Mouse (Mus musculus) myocyte (in vitro differentiated cells): Measurements from ENCODE around the gene Gm20388. TPM values are rescaled to one million over a fixed set of nuclear protein-coding genes. Genes with fewer than 3 reads are reported as not detected.

ENCODE experiments used
- H3K27me3 ChIP-seq: one replicate; pipeline ENCODE4 v1.6.1; 2011; ENCODE audit not compliant: control insufficient read depth, insufficient read depth, insufficient read length
- H3K36me3 ChIP-seq: one replicate; pipeline ENCODE4 v1.6.1; 2011; ENCODE audit not compliant: control insufficient read depth, insufficient read depth
- H3K4me2 ChIP-seq: one replicate; pipeline ENCODE4 v1.6.1; 2011; ENCODE audit warnings: low read depth, control low read depth
- H3K4me3 ChIP-seq: one replicate; pipeline ENCODE4 v1.5.1; 2011; ENCODE audit warnings: mild to moderate bottlenecking, control low read depth, moderate library complexity
- H3K79me2 ChIP-seq: one replicate; pipeline ENCODE4 v1.6.1; 2011; ENCODE audit not compliant: control insufficient read depth, insufficient read depth
- H3ac ChIP-seq: one replicate; pipeline ENCODE4 v1.6.1; 2011; ENCODE audit not compliant: control insufficient read depth, insufficient read length
- CEBPB ChIP-seq: IDR thresholded peaks from 2 replicates; pipeline ENCODE4 v1.6.1; 2011; ENCODE audit warnings: mild to moderate bottlenecking, moderate library complexity; ENCODE audit not compliant: poor library complexity, insufficient read depth, severe bottlenecking
- MAX ChIP-seq: IDR thresholded peaks from one replicate; pipeline ENCODE4 v1.6.1; 2011; ENCODE audit warnings: low read depth, mild to moderate bottlenecking, control low read depth
- MYOD1 ChIP-seq, 3 experiments: IDR thresholded peaks; one replicate each; pipeline ENCODE4 v1.6.1; 2011; ENCODE audit warnings: control low read depth in 2 of 3, low read depth in 2 of 3, mild to moderate bottlenecking in 2 of 3, moderate library complexity in 1 of 3; ENCODE audit not compliant: insufficient read length in 2 of 3, control insufficient read depth in 1 of 3
- MYOG ChIP-seq, 3 experiments: IDR thresholded peaks; one replicate each; pipeline ENCODE4 v1.6.1; 2011; ENCODE audit warnings: control low read depth in 2 of 3, low read depth in 2 of 3, mild to moderate bottlenecking in 2 of 3; ENCODE audit not compliant: insufficient read length in 2 of 3, control insufficient read depth in 1 of 3, insufficient read depth in 1 of 3
- POLR2A ChIP-seq: IDR thresholded peaks from one replicate; pipeline ENCODE4 v1.6.1; 2011; ENCODE audit warnings: low read depth, mild to moderate bottlenecking, control low read depth, moderate library complexity; ENCODE audit not compliant: insufficient read length
- POLR2AphosphoS2 ChIP-seq: IDR thresholded peaks from one replicate; pipeline ENCODE4 v1.6.1; 2011; ENCODE audit warnings: low read depth, control low read depth; ENCODE audit not compliant: insufficient read length
- REST ChIP-seq: IDR thresholded peaks from one replicate; pipeline ENCODE4 v1.6.1; 2011; ENCODE audit warnings: mild to moderate bottlenecking, control low read depth, moderate library complexity; ENCODE audit not compliant: insufficient read depth, insufficient read length
- SRF ChIP-seq: IDR thresholded peaks from one replicate; pipeline ENCODE4 v1.6.1; 2011; ENCODE audit warnings: low read depth; ENCODE audit not compliant: control insufficient read depth, insufficient read length
- TCF12 ChIP-seq: IDR thresholded peaks from one replicate; pipeline ENCODE4 v1.6.1; 2011; ENCODE audit warnings: mild to moderate bottlenecking, control low read depth; ENCODE audit not compliant: poor library complexity, insufficient read depth, severe bottlenecking
- TCF3 ChIP-seq: IDR thresholded peaks from one replicate; pipeline ENCODE4 v1.6.1; 2011; ENCODE audit warnings: low read depth, control low read depth; ENCODE audit not compliant: insufficient read length
- USF1 ChIP-seq: IDR thresholded peaks from one replicate; pipeline ENCODE4 v1.6.1; 2011; ENCODE audit warnings: low read depth, mild to moderate bottlenecking, control low read depth, moderate library complexity
- polyA plus RNA-seq: library from polyadenylated mRNA; unstranded; fragments of >200 nt; fragmentation: generic; extraction: Trizol; gene quantifications from one replicate; pipeline ENCODE4 v1.2.1, GENCODE M21; 2012; ENCODE audit warnings: missing spikeins

Gene Gm20388
- polyA plus RNA-seq, 1 experiment = 15.3 TPM

DNA sequence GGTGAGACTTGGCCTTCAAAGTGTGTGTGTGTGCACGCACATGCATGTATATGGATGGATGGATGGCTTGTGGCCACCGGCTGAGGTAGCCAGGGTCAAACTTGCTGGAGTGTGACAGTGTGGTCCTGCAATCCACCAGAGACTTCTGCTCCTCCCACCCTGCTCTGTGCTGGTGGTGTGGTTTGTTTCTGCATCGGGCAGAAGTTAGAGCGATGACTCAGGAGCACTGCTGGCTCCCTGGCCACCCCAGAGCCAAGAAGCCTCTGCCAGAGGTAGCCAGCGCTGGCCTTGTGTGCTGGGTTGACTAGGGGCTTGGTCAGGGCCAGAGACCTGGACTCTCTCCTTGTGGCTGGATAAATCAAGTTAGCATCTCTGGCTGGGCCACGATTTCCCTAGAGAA is 2316.7 kb downstream of the Gm20388 start:
- H3K27me3 ChIP-seq = no peaks in the 10 kb centered on the region
- peak in 1 of 3 experiments; percentile 24 for TF ChIP-seq MYOG (IDR thresholded peaks at IDR 0.05; ENCODE audit: control insufficient read depth in 1 of 3, insufficient read depth in 1 of 3, insufficient read length in 2 of 3, low read depth in 2 of 3)
- peak; percentile 35 for TF ChIP-seq POLR2A
- TF ChIP-seq REST = no peak
- peaks cover 16% of the 10 kb centered on the region for H3K79me2 ChIP-seq
- H3K4me3 ChIP-seq = no peak overlapping the region
- no peaks in the 10 kb centered on the region for H3K36me3 ChIP-seq
- no peak overlapping the region for H3ac ChIP-seq
- peak overlapping the region; percentile 68 for H3K4me2 ChIP-seq

DNA sequence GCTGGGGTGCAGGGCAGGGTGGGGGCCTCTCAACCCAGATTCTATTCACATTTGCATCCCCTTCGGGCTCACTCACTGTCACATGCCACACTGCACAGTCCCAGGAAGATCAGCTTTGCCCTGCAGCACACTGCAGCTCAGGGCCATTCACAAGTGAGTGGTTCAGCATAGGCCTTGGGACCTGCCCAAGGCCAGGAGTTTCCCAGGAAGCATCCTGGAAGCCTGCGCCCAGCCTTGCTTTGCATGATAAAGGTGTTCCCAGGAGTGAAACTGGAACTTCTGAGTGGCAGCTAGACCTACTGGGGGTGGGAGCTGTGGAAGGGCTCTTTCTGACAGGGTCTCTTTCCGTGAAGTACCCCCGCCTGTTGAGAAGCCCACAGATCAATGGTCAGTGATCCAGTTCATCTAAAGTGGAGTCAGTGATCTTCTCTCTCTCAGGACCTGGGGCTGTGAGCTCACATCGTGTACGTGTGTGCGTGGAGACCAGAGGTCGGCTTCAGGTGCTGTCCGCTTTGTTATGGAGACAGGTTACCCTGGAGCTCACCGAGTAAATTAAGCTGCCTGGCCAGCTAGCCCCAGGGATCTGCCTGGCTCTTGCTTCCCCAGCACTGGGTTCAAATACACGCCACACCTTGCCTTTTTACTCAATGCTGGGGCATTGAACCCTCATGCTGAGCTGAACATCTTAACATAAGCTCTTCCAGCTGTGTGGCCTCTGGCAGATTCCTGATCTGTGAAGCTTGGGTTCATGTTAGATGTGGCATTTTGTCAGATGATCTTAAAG is 2318.3 kb downstream of the Gm20388 start:
- Histone ChIP-seq H3K4me3 (peak overlapping the region; percentile 50), H3K36me3 (no peaks in the 10 kb centered on the region), H3K79me2 (peaks cover 29% of the 10 kb centered on the region), H3K27me3 (no peaks in the 10 kb centered on the region), H3K4me2 (peak overlapping the region; percentile 63), H3ac (no peak overlapping the region)
- no peak for TF ChIP-seq MYOG (IDR thresholded peaks at IDR 0.05; ENCODE audit: control insufficient read depth in 1 of 3, insufficient read depth in 1 of 3, insufficient read length in 2 of 3, low read depth in 2 of 3)
- no peak for TF ChIP-seq TCF12
- no peak for TF ChIP-seq TCF3
- no peak for TF ChIP-seq REST
- no peak for TF ChIP-seq CEBPB
- no peak for TF ChIP-seq POLR2AphosphoS2
- no peak for TF ChIP-seq MAX

DNA sequence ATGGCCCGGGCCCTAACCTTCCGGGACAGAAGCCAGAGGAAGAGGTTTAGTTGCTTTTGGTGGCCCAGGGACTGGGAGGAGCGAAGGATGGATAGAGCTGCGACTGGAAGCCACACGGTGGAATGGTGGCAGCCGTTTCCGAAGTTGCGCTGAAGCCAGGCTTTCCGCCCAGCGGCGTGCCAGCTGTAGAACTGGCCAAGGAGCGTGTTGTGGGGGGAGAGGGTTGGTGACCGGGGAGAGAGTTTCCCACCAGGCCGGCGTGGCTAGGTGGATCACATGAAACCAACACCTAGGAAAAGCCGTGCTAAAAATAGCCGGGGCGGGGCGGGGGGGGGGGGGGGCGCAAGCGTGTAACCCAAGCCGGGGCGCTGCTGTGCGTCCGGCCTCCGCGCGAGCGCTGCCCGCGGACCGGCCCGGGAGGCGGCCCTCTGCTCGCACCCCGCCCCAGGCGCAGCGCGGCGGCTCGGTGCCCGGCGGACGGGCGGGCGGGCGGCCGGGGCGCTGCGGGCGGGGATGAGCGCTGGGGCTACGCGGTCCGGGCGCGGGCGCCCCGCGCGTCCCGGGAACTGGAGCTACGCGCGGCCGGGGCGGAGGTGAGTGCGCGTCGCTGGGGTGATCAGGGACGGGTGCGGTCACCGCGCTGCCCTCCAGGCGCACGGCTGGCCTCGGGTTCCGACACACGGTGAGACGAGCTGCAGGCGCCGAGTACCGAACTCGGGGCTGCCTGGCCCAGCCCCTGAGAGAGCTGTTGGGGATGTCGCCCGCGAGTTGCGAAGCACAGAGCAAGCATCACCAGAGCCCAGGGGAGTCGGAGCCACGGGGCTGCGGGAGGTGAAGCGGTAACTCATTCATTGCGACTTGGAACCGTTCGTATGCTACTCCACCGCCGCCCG is 2319.4 kb downstream of the Gm20388 start:
- TF ChIP-seq CEBPB = no peak
- no peak for TF ChIP-seq MAX
- peak in 1 of 3 experiments; percentile 27 for TF ChIP-seq MYOD1 (IDR thresholded peaks at IDR 0.05; ENCODE audit: control insufficient read depth in 1 of 3, insufficient read length in 2 of 3, low read depth in 2 of 3)
- peak in 1 of 3 experiments; percentile 12 for TF ChIP-seq MYOG (IDR thresholded peaks at IDR 0.05; ENCODE audit: control insufficient read depth in 1 of 3, insufficient read depth in 1 of 3, insufficient read length in 2 of 3, low read depth in 2 of 3)
- peak; percentile 11 for TF ChIP-seq POLR2AphosphoS2
- no peak for TF ChIP-seq SRF
- no peak for TF ChIP-seq USF1
- no peak for TF ChIP-seq TCF3
- peak; percentile 51 for TF ChIP-seq POLR2A
- Histone ChIP-seq H3K79me2 (peaks cover 39% of the 10 kb centered on the region), H3K36me3 (no peaks in the 10 kb centered on the region), H3K27me3 (no peaks in the 10 kb centered on the region), H3ac (peak overlapping the region; percentile 21), H3K4me3 (peak overlapping the region; percentile 50), H3K4me2 (peak overlapping the region; percentile 89)

DNA sequence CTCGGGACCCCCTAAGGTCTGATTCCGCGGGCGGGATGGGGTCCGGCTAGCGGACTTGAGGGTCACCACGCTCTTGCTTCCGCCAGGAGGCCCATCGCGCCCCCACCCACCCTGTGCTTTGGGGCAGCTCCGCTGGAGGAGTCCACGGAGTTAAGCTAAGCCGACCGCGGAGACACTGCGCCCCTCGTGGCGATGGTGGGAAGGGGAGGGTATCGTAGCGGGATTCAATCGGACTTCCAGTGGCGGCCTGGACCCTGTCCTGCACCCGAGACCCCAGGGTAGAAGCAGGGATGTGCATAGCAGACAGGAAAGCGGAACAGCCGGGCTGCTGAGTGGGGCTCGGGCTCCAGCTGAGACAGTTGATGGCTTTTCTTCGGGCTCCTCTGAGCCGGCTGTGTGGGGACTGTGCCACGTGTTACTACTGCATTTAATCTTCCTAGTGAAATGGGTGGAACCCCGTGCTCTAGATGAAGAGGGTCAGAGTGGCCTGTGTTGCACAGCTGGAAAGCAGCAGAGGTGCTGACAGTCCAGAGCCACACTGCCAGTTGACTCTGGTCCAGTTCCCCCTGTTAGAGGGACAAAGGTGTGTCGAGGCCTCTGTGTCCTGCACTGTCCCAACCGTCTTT is 2320.2 kb downstream of the Gm20388 start:
- Histone ChIP-seq H3K79me2 (peaks cover 46% of the 10 kb centered on the region), H3K36me3 (no peaks in the 10 kb centered on the region), H3ac (peak overlapping the region; percentile 21), H3K4me2 (peak overlapping the region; percentile 89), H3K27me3 (no peaks in the 10 kb centered on the region), H3K4me3 (peak overlapping the region; percentile 50)
- TF ChIP-seq POLR2A = no peak
- peak in 1 of 3 experiments; percentile 3 for TF ChIP-seq MYOD1 (IDR thresholded peaks at IDR 0.05; ENCODE audit: control insufficient read depth in 1 of 3, insufficient read length in 2 of 3, low read depth in 2 of 3)

DNA sequence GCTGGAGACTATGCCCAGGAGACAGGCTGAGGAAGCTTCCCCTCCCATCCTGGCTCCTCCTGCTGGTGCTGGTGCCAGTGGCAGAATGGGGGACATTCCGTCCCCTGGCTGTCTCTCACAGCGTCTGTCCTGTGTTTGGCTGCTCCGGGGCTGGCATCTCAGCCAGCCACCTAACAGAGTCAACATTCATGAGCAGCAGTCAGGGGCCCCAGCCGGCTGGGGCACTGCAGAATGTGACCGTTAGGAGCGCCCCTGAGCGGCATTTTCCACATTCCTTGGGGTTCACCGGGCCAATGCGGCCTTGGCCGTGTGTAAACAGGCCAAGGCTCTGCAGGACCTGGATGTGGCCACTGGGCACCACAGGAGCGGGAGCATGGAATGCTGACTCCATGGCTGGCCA is 2323.4 kb downstream of the Gm20388 start:
- Histone ChIP-seq H3K79me2 (peaks cover 66% of the 10 kb centered on the region), H3K4me3 (no peak overlapping the region), H3K36me3 (no peaks in the 10 kb centered on the region), H3ac (no peak overlapping the region), H3K4me2 (no peak overlapping the region), H3K27me3 (no peaks in the 10 kb centered on the region)
- no peak for TF ChIP-seq TCF12
- no peak for TF ChIP-seq TCF3
- no peak for TF ChIP-seq USF1
- TF ChIP-seq REST = no peak
